10 mouse cellular contexts compared by ENCODE assay signal in genomic region chr2:138648616-138649015, GRCm38 (mm10).
"Had no signal": no experiment of that assay in that cellular context is flagged by ENCODE, and none has a peak within 500 bp of the region (broad histone marks: within the 10 kb centered on the region; RNA-seq: fewer than 3 reads in every experiment).

No protein-coding gene starts in this region.

- H3K4me3 ChIP-seq: limb, embryonic 10.5 days; liver, embryonic 15.5 days; neural tube, embryonic 12.5 days had no signal

- DNase-seq: kidney, postnatal 25 days; lung, adult 2 months; lung, postnatal 36 days; thymus, postnatal 4 days had no signal

- H3K9me3 ChIP-seq: limb, embryonic 10.5 days; liver, embryonic 15.5 days; neural tube, embryonic 12.5 days had no signal

- H3K27ac ChIP-seq: limb, embryonic 10.5 days; liver, embryonic 15.5 days; neural tube, embryonic 12.5 days; stomach, postnatal 0 days had no signal

- H3K27me3 ChIP-seq: liver, embryonic 15.5 days; neural tube, embryonic 12.5 days had no signal

- ATAC-seq: lung, postnatal 0 days had no signal

- H3K36me3 ChIP-seq: limb, embryonic 10.5 days; liver, embryonic 15.5 days; neural tube, embryonic 12.5 days had no signal

- H3K9ac ChIP-seq: liver, embryonic 15.5 days; neural tube, embryonic 12.5 days had no signal

- H3K4me1 ChIP-seq: limb, embryonic 10.5 days; liver, embryonic 15.5 days; neural tube, embryonic 12.5 days had no signal

- H3K4me2 ChIP-seq: liver, embryonic 11.5 days; liver, embryonic 15.5 days; neural tube, embryonic 12.5 days had no signal
